Mouse (Mus musculus) small intestine, adult 2 months (tissue): ENCODE data around the gene Rusc2. TPM values are rescaled to one million over a fixed set of nuclear protein-coding genes. Genes with fewer than 3 reads are reported as not detected.

Experiments
- H3K27ac ChIP-seq: fragments of 200-500 bp; 2 replicates; pipeline ENCODE4 v1.5.1; 2012; ENCODE audit warnings: low read depth, low read length, control low read depth, inconsistent platforms; ENCODE audit not compliant: insufficient read depth
- H3K27me3 ChIP-seq: fragments of 200-500 bp; 2 replicates; pipeline ENCODE4 v1.6.1; 2012; ENCODE audit warnings: mild to moderate bottlenecking, moderate library complexity, low read length, inconsistent platforms; ENCODE audit not compliant: control insufficient read depth, insufficient read depth
- H3K36me3 ChIP-seq: fragments of 200-500 bp; 2 replicates; pipeline ENCODE4 v1.6.1; 2012; ENCODE audit warnings: mild to moderate bottlenecking, low read length, control low read depth, inconsistent platforms; ENCODE audit not compliant: control insufficient read depth, insufficient read depth
- H3K4me1 ChIP-seq: fragments of 200-500 bp; 2 replicates; pipeline ENCODE4 v1.6.1; 2012; ENCODE audit warnings: low read length, inconsistent platforms, mixed read lengths; ENCODE audit not compliant: control insufficient read depth, insufficient read depth, insufficient read length
- H3K4me3 ChIP-seq: fragments of 200-500 bp; 2 replicates; pipeline ENCODE4 v1.5.1; 2012; ENCODE audit warnings: low read depth, mild to moderate bottlenecking, control low read depth, inconsistent platforms, low read length, moderate library complexity
- CTCF ChIP-seq: fragments of 200-500 bp; IDR thresholded peaks from 2 replicates; pipeline ENCODE4 v1.5.1; 2012; ENCODE audit warnings: low read depth, mild to moderate bottlenecking, control low read depth, inconsistent platforms, low read length, moderate library complexity, mixed read lengths; ENCODE audit not compliant: insufficient replicate concordance, insufficient read length; ENCODE audit errors: extremely low read depth
- POLR2A ChIP-seq: fragments of 200-500 bp; IDR thresholded peaks from 2 replicates; pipeline ENCODE4 v1.6.1; 2012; ENCODE audit warnings: low read depth, mild to moderate bottlenecking, control low read depth, inconsistent platforms, low read length, moderate library complexity
- WGBS: fragments of 180-500 bp; shearing (Covaris S2); methylation state at CpG from one replicate; pipeline ENCODE4 v1.1.7; 2018; 5-methylcytosine and 5-hydroxymethylcytosine counted together
- polyA plus RNA-seq: library from polyadenylated mRNA; depleted of rRNA; stranded (reverse); fragments of >200 nt; gene quantifications from 2 replicates; pipeline ENCODE4 v1.2.3, GENCODE M21; 2012

Gene Rusc2
- polyA plus RNA-seq, 1 experiment = 11.2 TPM

GRCm38 (mm10) chr4:43443511-43443910 lies 61.7 kb downstream of the Rusc2 start:
- Histone ChIP-seq H3K27ac (no peak overlapping the region), H3K4me1 (peaks cover 3% of the 10 kb centered on the region; the same call in 1 of the 2 replicates), H3K36me3 (peaks cover 28% of the 10 kb centered on the region), H3K4me3 (peak overlapping the region; percentile 74), H3K27me3 (no peaks in the 10 kb centered on the region)
- under 1% methylated on average over 28 of the region's 28 CpGs for WGBS
- no peak for TF ChIP-seq CTCF
- TF ChIP-seq POLR2A = no peak

GRCm38 (mm10) chr4:43447251-43447650 lies 65.5 kb downstream of the Rusc2 start:
- Histone ChIP-seq H3K27me3 (no peaks in the 10 kb centered on the region), H3K27ac (no peak overlapping the region), H3K4me1 (peaks cover 3% of the 10 kb centered on the region; the same call in 1 of the 2 replicates), H3K36me3 (peaks cover 28% of the 10 kb centered on the region), H3K4me3 (no peak overlapping the region)
- TF ChIP-seq CTCF (no peak), POLR2A (no peak)
- WGBS = 61% methylated on average over 13 of the region's 13 CpGs

- 85% methylated on average over 3 of the region's 3 CpGs for WGBS
- H3K27ac ChIP-seq = no peak overlapping the region
- H3K27me3 ChIP-seq = peaks cover 3% of the 10 kb centered on the region; the same call in 1 of the 2 replicates
- H3K4me3 ChIP-seq = no peak overlapping the region
- H3K36me3 ChIP-seq = peaks cover 28% of the 10 kb centered on the region
- TF ChIP-seq CTCF (no peak), POLR2A (no peak)
- H3K4me1 ChIP-seq = peaks cover 7% of the 10 kb centered on the region
Measured at GRCm38 (mm10) chr4:43448554-43448953, 66.8 kb downstream of the Rusc2 start.

GRCm38 (mm10) chr4:43452315-43452714 lies 70.5 kb downstream of the Rusc2 start:
- no peak overlapping the region; the same call in 1 of the 2 replicates for H3K4me3 ChIP-seq
- TF ChIP-seq POLR2A (no peak), CTCF (no peak)
- WGBS = 49% methylated on average over 11 of the region's 11 CpGs

GRCm38 (mm10) chr4:43453413-43453812 lies 71.6 kb downstream of the Rusc2 start:
- Histone ChIP-seq H3K27ac (no peak overlapping the region), H3K4me3 (peak overlapping the region; percentile 52), H3K27me3 (peaks cover 9% of the 10 kb centered on the region; the same call in 1 of the 2 replicates), H3K4me1 (peaks cover 3% of the 10 kb centered on the region), H3K36me3 (no peaks in the 10 kb centered on the region)
- TF ChIP-seq CTCF (no peak), POLR2A (no peak)
- WGBS = 2% methylated on average over 17 of the region's 18 CpGs

More at GRCm38 (mm10) chr4:43452315-43452714, 70.5 kb downstream of the Rusc2 start:
- Histone ChIP-seq H3K27me3 (peaks cover 9% of the 10 kb centered on the region; the same call in 1 of the 2 replicates), H3K36me3 (peaks cover 8% of the 10 kb centered on the region), H3K27ac (no peak overlapping the region), H3K4me1 (peaks cover 3% of the 10 kb centered on the region)

DNA sequence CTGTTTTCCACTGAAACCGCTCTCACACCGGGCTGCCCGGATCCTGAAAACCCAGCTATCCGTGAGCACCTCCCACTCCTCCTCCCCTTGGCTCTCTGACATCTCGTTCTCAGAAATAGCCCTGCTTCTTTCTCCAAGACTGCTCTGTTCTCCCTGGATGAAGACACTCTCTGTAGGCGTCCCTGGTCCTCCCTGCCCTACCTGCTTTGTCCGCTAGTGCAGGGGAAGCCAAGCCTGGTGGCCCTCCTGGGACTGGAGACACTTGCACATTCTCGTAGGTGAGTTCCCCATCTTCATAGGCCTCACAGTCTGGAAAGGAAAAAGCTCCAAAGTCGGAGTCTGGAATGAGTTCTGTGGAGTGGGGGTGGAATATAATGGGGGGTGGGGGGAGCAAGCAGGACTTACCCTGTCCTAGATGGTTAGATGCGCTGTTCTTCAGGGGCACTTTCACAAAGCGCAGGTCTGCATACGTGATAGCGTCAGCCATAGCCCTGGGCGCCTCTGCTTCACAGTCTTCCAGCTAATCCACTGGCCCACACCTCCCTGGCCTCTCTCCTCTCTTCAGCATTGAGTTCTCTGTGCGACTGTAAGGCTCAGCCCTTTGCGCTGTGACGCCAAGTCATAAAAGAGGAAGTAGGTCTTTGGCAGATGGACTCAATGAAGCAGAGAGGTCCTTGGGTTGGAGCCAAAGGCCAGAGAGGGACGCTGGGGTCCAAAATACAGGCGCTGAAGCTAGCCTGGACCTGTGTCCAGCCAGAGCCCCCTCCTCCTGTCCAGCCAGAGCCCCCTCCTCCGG lies 72.5 kb downstream of the Rusc2 start, which contains the start of gene Cd72:
Cd72 (minus strand) TSS at position 588 of the 796 bp plus-strand sequence.
- WGBS = 25% methylated on average over 20 of the region's 20 CpGs
- peak within 1 kb of the TSS; percentile 52 for H3K4me3 ChIP-seq
- TF ChIP-seq CTCF (no peak), POLR2A (0 out of 2 replicates have a peak, but pooled peaks have one; percentile 30)
- H3K27ac ChIP-seq = no peak within 1 kb of the TSS; the same call in 1 of the 2 replicates
- peaks cover 9% of the 10 kb centered on the region; the same call in 1 of the 2 replicates for H3K27me3 ChIP-seq
- H3K36me3 ChIP-seq = no peaks in the 10 kb centered on the region
- H3K4me1 ChIP-seq = peaks cover 3% of the 10 kb centered on the region

GRCm38 (mm10) chr4:43456470-43456869 lies 74.7 kb downstream of the Rusc2 start:
- Histone ChIP-seq H3K27ac (no peak overlapping the region), H3K27me3 (peaks cover 9% of the 10 kb centered on the region; the same call in 1 of the 2 replicates), H3K36me3 (no peaks in the 10 kb centered on the region), H3K4me1 (peaks cover 3% of the 10 kb centered on the region), H3K4me3 (no peak overlapping the region)
- TF ChIP-seq POLR2A (no peak), CTCF (no peak)
- WGBS = 56% methylated on average over 4 of the region's 4 CpGs
